Mouse (Mus musculus): ENCODE measurements around the gene Spaca3. TPM values are rescaled to one million over a fixed set of nuclear protein-coding genes. Genes with fewer than 3 reads are reported as not detected.

Gene Spaca3
- polyA plus RNA-seq (2017; shearing (Covaris generic)) = not detected

DNA sequence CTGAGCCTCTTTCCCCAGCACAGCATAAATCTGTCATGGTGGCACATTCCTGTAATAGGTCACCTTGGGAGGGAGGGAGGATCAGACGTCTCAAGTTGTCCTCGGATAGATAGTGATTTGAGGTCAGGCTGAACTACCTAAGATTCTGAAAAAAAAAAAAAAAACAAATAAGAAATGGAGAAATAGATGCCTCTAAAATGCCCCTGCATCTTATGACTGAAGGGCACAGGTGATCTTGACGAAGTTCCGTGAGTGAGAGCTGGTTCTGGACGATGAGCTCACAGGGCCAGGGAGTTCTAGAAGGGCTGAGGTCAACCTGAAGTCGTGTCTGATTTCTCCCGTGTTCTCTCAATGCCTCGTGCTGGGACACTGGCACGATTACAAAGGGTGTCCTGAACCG, at the start of gene Spaca3:
Gene Spaca3 (plus strand): TSS at position 301 of the 400 bp plus-strand sequence.

DNA sequence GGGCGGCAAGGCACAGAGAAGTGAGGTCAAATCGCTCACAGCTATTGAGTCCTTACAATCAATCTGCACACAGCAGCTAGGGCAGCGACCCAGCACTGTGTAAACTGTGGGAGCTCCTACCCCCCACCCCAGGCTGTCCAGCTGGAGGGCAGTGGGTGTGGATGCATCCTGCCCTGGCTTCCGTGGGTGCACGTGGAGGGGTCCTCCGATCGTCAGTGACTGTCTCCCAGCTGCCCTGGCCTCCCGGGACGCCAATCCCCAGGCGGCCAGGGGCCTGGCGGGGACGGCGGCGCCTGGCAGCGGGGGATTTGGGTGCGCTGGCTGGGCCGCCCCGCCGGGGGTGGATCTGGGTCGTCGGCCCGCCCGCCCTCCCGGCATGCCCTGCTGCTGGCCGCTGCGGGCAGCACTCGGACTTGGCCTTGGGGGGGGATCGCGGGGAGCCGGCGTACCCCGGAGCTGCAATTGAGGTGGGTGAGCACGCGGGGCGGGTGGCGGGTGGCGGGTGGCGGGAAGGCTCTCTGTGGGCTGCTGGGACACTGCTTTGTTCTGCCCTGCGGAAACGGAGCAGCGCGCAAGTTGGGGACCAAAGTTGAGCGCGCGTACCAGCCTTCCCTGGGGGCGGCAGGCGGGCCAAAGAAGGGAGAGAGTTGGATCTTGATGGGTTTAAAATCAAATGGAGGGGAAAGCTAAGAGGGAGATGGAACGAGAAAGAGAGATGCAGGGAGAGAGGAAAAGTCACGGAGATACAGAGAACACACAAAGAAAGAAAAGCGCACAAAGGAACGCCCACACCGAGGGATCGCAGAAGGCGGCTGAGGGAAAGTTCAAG, 48.0 kb upstream of the Spaca3 start, which contains the start of gene Tmem98:
Gene Tmem98 (plus strand): TSS at position 183 of the 829 bp plus-strand sequence.

Other genes with a start within 250 kb of the Spaca3 start
- 1.1 TPM for gene Myo1d, start 78.3 kb upstream of the Spaca3 start, polyA plus RNA-seq (2017; shearing (Covaris generic))
- gene Tmem98, start 48.2 kb upstream of the Spaca3 start, polyA plus RNA-seq (2017; shearing (Covaris generic)) = not detected

Measured in CD4-positive, CD25-positive, alpha-beta regulatory T cell (primary cell).